Mouse (Mus musculus) heart, embryonic 13.5 days (tissue): ENCODE measurements around the gene Spata6. TPM values are rescaled to one million over a fixed set of nuclear protein-coding genes. Genes with fewer than 3 reads are reported as not detected.

Experiments used
- ATAC-seq: fragments of 200-750 bp; cut with Nextera tagmentation; 2 replicates; pipeline ENCODE4 v1.8.0; 2017; ENCODE audit warnings: moderate TSS enrichment; ENCODE audit not compliant: insufficient number of reproducible peaks, low FRiP score, low TSS enrichment; ENCODE audit errors: extremely low read depth
- H3K27ac ChIP-seq: fragments of 300-500 bp; sonication (generic); replicated peaks from 2 replicates; pipeline ENCODE4 v1.5.1; 2015; ENCODE audit warnings: moderate library complexity, mild to moderate bottlenecking, inconsistent platforms
- H3K27me3 ChIP-seq: fragments of 300-500 bp; sonication (generic); replicated peaks from 2 replicates; pipeline ENCODE4 v1.6.1; 2015; ENCODE audit warnings: mild to moderate bottlenecking, inconsistent platforms
- H3K36me3 ChIP-seq: fragments of 300-500 bp; sonication (generic); 2 replicates; pipeline ENCODE4 v1.6.1; 2015; ENCODE audit warnings: mild to moderate bottlenecking, inconsistent platforms
- H3K4me1 ChIP-seq: fragments of 300-500 bp; sonication (generic); 2 replicates; pipeline ENCODE4 v1.6.1; 2015; ENCODE audit warnings: inconsistent platforms
- H3K4me2 ChIP-seq: fragments of 300-500 bp; sonication (generic); 2 replicates; pipeline ENCODE4 v1.6.1; 2015; ENCODE audit warnings: inconsistent platforms, mild to moderate bottlenecking, moderate library complexity
- H3K4me3 ChIP-seq: fragments of 300-500 bp; sonication (generic); 2 replicates; pipeline ENCODE4 v1.5.1; 2015; ENCODE audit warnings: moderate library complexity, mild to moderate bottlenecking, inconsistent platforms
- H3K9ac ChIP-seq: fragments of 300-500 bp; sonication (generic); 2 replicates; pipeline ENCODE4 v1.6.1; 2015; ENCODE audit warnings: inconsistent platforms, mild to moderate bottlenecking, moderate library complexity
- H3K9me3 ChIP-seq: fragments of 300-500 bp; sonication (generic); 2 replicates; pipeline ENCODE4 v1.6.1; 2016; ENCODE audit warnings: inconsistent platforms
- WGBS: fragments of 180-500 bp; shearing (Covaris S2); methylation state at CpG from one replicate; pipeline ENCODE4 v1.1.7; 2015; ENCODE audit warnings: mixed read lengths; 5-methylcytosine and 5-hydroxymethylcytosine counted together
- polyA plus RNA-seq: library from polyadenylated mRNA; unstranded; fragments of >200 nt; fragmentation: Nextera tagmentation; extraction: Ambion mirVana; gene quantifications from 2 replicates; pipeline ENCODE4 v1.2.1, GENCODE M21; 2015

Gene Spata6
- polyA plus RNA-seq = 18.4 and 18.6 TPM in 2 replicates

DNA sequence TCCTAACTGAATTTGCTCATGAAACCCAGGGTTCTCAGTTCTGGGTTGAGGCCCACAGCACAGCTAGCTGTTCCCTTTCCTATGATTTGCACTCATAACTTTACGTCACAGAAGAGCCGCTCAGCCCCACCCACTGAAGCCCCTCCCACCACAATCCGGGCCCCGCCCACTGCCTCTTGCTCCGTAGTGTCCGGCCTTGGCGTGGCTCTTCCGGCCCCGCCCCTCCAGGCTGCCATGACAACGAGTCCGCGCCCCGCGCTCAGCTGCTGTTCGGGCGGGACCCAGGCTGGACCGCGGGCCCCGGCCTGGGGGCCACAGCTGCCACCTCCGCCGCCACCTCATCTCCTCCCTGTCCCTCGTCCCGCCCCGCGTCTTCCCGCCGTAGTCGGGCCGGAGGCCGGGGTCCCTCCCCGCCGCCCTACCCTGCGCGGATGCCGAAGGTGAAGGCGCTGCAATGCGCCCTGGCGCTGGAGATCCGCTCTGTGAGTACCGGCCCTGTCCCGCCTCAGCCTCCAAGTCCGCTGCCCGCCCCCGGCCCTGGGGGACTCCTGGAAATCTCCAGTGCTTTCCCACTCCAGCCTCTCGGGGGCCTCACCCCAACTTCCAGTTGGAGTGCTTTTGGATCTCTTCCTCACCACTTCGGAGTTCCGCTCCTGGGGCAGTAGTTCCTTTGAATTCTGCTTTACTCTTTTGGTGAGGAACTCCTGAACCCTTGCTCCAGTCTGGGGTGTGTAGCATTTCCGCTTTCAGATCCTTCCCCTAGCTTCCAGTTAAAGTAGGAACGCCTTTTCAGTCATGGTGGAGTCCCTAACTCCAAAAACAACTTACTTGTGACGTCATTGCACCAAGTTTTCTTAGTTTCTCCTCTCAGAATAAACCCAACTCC, at the start of gene Spata6:
TSS of gene Spata6 (plus strand) at position 209 of the 886 bp plus-strand sequence.
- under 1% methylated on average over 48 of the region's 50 CpGs for WGBS

GRCm38 (mm10) chr4:111670566-111671421, 49.0 kb upstream of the Spata6 start:
- no peaks in the 10 kb centered on the region for H3K36me3 ChIP-seq
- H3K27ac ChIP-seq = peak overlapping the region; percentile 34
- 0 out of 2 replicates have a peak overlapping the region, but pooled peaks have one; percentile 10 for H3K9ac ChIP-seq
- no peaks in the 10 kb centered on the region for H3K9me3 ChIP-seq
- no peak for ATAC-seq
- H3K4me1 ChIP-seq = peaks cover 19% of the 10 kb centered on the region
- no peaks in the 10 kb centered on the region for H3K27me3 ChIP-seq
- WGBS = 17% methylated on average over 12 of the region's 12 CpGs
- no peak overlapping the region for H3K4me3 ChIP-seq
- H3K4me2 ChIP-seq = peak overlapping the region; percentile 33

More for the DNA sequence above, at the start of gene Spata6:
- Histone ChIP-seq H3K36me3 (0 out of 2 replicates have a peak, but pooled peaks cover 3% of the 10 kb centered on the region), H3K9ac (peak within 1 kb of the TSS; percentile 90), H3K4me2 (peak within 1 kb of the TSS; percentile 83), H3K27ac (peak within 1 kb of the TSS; percentile 88), H3K9me3 (no peaks in the 10 kb centered on the region), H3K27me3 (no peaks in the 10 kb centered on the region), H3K4me3 (peak within 1 kb of the TSS; percentile 91), H3K4me1 (peaks cover 8% of the 10 kb centered on the region)
- ATAC-seq = peak; percentile 93

GRCm38 (mm10) chr4:111671440-111671839, 48.3 kb upstream of the Spata6 start:
- ATAC-seq = no peak
- WGBS = 34% methylated on average over 4 of the region's 4 CpGs
- H3K36me3 ChIP-seq = no peaks in the 10 kb centered on the region
- no peaks in the 10 kb centered on the region for H3K9me3 ChIP-seq
- H3K9ac ChIP-seq = 0 out of 2 replicates have a peak overlapping the region, but pooled peaks have one; percentile 10
- no peak overlapping the region for H3K4me3 ChIP-seq
- peak overlapping the region; percentile 33 for H3K4me2 ChIP-seq
- H3K4me1 ChIP-seq = peaks cover 19% of the 10 kb centered on the region
- no peaks in the 10 kb centered on the region for H3K27me3 ChIP-seq
- H3K27ac ChIP-seq = peak overlapping the region; percentile 34

DNA sequence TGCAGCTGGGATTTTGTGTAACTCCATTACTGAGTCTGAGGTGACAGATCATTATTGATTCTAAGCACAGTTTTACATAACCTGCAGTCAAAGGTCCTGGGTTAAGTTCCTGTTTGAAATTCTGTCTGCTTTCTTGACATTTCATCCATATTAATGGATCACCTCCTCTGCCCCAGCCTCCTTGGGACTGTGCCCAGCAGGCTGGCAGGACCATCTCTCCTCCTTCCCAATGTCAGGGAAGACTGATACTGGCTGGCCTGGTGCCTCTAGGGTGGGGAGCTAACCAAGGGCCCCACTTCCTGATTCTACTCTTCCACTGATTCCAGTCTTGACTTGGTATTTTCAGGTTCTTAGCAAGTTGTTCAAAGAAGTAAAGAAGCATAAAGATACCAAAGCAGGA, 45.9 kb upstream of the Spata6 start:
- Histone ChIP-seq H3K27me3 (no peaks in the 10 kb centered on the region), H3K9me3 (no peaks in the 10 kb centered on the region), H3K4me2 (no peak overlapping the region), H3K27ac (no peak overlapping the region), H3K4me3 (no peak overlapping the region), H3K9ac (no peak overlapping the region), H3K4me1 (peaks cover 19% of the 10 kb centered on the region), H3K36me3 (no peaks in the 10 kb centered on the region)
- no peak for ATAC-seq

DNA sequence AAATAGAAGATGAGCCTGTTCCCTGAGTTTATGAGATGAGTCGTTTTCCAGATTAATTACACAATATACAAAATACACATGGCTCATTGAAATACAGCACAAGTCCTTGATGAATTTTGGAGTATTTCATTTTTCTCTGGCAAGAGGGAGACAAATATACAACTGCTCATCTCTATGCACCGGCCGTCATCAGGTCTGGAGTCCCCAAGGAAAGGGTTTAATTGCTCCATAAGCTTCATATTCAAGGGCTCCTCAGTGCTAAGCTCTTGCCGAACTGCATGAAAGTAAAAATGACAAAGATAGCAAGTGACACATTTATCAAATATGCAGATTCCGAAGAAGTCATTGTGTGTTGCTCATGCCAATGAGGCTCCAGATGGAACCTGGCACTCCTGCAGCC, 37.9 kb upstream of the Spata6 start:
- Histone ChIP-seq H3K9me3 (no peaks in the 10 kb centered on the region), H3K4me3 (no peak overlapping the region), H3K4me1 (0 out of 2 replicates have a peak, but pooled peaks cover 3% of the 10 kb centered on the region), H3K9ac (no peak overlapping the region), H3K27me3 (no peaks in the 10 kb centered on the region), H3K27ac (no peak overlapping the region), H3K36me3 (no peaks in the 10 kb centered on the region), H3K4me2 (no peak overlapping the region)
- ATAC-seq = no peak
- WGBS = 77% methylated on average over 5 of the region's 5 CpGs

DNA sequence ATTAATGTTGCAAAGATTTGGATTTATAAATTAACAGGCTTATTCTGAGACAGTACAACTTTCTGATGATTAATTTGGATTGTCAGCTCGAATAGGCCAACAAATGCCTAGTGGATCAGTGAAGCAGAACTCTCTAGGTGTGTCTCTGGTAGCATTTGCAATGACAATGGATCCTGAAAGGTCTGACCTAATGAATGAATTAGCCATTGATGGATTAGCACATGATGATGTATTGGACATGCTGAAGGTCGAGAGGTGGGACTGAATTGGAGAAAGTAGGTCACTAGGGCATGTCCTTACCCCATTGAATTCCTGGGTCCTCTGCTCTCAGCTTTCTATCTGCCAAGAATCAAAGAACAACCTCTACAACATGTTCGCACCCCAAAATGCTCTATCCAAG, 37.0 kb upstream of the Spata6 start:
- ATAC-seq = no peak
- H3K4me3 ChIP-seq = no peak overlapping the region
- no peaks in the 10 kb centered on the region for H3K36me3 ChIP-seq
- H3K27me3 ChIP-seq = no peaks in the 10 kb centered on the region
- H3K9me3 ChIP-seq = no peaks in the 10 kb centered on the region
- WGBS = 69% methylated on average over 3 of the region's 3 CpGs
- H3K4me1 ChIP-seq = peaks cover 8% of the 10 kb centered on the region; the same call in 1 of the 2 replicates
- H3K9ac ChIP-seq = no peak overlapping the region
- H3K27ac ChIP-seq = no peak overlapping the region
- H3K4me2 ChIP-seq = no peak overlapping the region

DNA sequence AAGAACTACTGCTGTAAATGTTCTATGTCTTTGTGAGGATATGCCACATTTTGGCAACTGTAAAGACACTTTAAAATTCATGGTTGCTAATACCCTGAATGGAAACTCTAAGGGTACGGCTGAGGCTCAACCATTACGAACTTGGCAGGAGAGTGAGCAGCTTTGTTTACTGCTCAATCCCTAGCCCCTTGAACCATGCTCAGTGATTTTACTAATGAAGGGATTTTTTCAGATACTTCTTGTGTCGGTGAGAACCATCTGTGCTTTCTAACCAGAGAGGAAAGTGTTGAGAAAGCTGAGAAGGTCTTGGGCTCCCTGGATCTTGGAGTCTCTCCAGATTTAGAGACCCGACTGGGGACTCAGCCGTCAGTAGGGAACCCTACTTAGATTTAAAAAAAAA, 35.9 kb upstream of the Spata6 start:
- Histone ChIP-seq H3K4me1 (peaks cover 8% of the 10 kb centered on the region; the same call in 1 of the 2 replicates), H3K27me3 (no peaks in the 10 kb centered on the region), H3K4me3 (no peak overlapping the region), H3K9ac (no peak overlapping the region), H3K4me2 (no peak overlapping the region), H3K27ac (no peak overlapping the region), H3K36me3 (no peaks in the 10 kb centered on the region), H3K9me3 (no peaks in the 10 kb centered on the region)
- WGBS = 66% methylated on average over 5 of the region's 5 CpGs
- no peak for ATAC-seq

DNA sequence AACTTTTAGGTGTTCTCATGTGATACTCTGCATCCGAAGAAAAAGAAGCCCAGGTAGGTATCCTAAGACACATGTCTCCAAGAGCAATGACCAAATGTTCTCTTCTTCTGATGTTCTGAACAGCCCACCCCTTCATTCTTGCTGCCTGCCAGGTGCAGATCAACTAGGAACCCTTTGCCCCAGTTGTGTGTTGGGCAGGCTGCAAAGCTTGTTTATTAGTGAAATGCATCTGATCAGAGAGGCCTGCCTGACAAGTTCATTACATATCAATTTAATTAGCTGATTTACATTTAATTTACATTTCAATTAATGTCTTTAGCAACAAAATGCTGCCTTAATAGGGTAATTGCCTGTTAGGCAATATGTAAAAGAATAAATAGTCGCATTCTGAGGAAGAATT, 33.8 kb upstream of the Spata6 start:
- H3K36me3 ChIP-seq = no peaks in the 10 kb centered on the region
- H3K4me1 ChIP-seq = peaks cover 13% of the 10 kb centered on the region
- H3K9me3 ChIP-seq = no peaks in the 10 kb centered on the region
- H3K9ac ChIP-seq = no peak overlapping the region
- H3K27me3 ChIP-seq = no peaks in the 10 kb centered on the region
- ATAC-seq = no peak
- no peak overlapping the region for H3K4me2 ChIP-seq
- no peak overlapping the region for H3K4me3 ChIP-seq
- 79% methylated on average over 2 of the region's 2 CpGs for WGBS
- H3K27ac ChIP-seq = no peak overlapping the region

DNA sequence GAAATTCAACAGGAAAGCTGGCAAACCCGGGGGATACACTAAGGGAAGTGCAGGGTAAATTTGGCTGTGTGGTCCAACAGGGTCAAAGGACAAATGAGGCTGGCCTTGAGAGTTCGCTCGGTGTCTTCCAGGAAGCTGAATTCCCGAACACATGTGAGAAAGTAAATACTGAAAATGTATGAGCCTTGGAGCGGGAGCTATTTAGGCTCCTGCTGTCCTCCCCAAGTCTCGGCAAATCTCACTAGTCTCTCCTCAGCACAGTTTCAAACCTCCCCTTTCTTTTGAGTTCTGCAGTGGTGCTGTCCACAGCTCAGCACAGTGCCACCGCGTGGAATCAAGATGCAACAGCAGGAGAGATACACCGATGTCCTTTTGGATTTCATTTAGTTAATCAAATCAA, 32.8 kb upstream of the Spata6 start:
- H3K36me3 ChIP-seq = no peaks in the 10 kb centered on the region
- peak overlapping the region; percentile 65 for H3K9ac ChIP-seq
- H3K27ac ChIP-seq = no peak overlapping the region
- no peak for ATAC-seq
- peak overlapping the region; percentile 69 for H3K4me2 ChIP-seq
- peaks cover 22% of the 10 kb centered on the region for H3K4me1 ChIP-seq
- no peaks in the 10 kb centered on the region for H3K27me3 ChIP-seq
- H3K9me3 ChIP-seq = no peaks in the 10 kb centered on the region
- 6% methylated on average over 9 of the region's 9 CpGs for WGBS
- H3K4me3 ChIP-seq = peak overlapping the region; percentile 32

GRCm38 (mm10) chr4:111687613-111688012, 32.2 kb upstream of the Spata6 start:
- H3K36me3 ChIP-seq = no peaks in the 10 kb centered on the region
- 13% methylated on average over 6 of the region's 6 CpGs for WGBS
- peaks cover 22% of the 10 kb centered on the region for H3K4me1 ChIP-seq
- H3K9me3 ChIP-seq = no peaks in the 10 kb centered on the region
- no peak overlapping the region for H3K27ac ChIP-seq
- peak overlapping the region; percentile 32 for H3K4me3 ChIP-seq
- H3K9ac ChIP-seq = peak overlapping the region; percentile 67
- H3K4me2 ChIP-seq = peak overlapping the region; percentile 69
- no peak for ATAC-seq
- H3K27me3 ChIP-seq = no peaks in the 10 kb centered on the region

DNA sequence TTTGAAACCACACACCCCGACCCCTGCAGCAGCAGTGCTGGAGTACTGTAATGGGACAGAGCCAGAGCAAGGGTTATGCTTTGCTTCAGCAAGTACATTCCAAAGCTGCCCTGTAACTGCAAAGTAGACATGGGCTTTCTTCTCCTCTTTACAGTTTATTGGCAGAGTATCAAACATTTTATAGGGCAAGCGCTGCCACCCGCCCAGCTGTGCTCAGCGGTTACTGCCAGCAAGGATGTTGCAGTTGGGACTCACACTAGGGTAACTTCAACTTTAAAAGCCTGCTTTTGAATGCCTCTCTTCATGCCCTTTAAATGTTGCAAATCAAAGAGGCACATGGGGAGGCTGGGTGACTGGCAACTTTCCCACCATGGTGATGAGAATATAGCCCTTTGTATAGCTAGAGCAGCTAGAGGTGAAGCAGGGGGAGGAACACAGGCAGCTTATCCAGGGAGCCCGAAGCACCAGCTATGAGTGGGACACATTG, 28.7 kb upstream of the Spata6 start:
- Histone ChIP-seq H3K9me3 (no peaks in the 10 kb centered on the region), H3K4me3 (no peak overlapping the region), H3K4me2 (no peak overlapping the region), H3K27me3 (no peaks in the 10 kb centered on the region), H3K27ac (peak overlapping the region; percentile 44), H3K4me1 (peaks cover 22% of the 10 kb centered on the region), H3K9ac (no peak overlapping the region), H3K36me3 (no peaks in the 10 kb centered on the region)
- 46% methylated on average over 5 of the region's 5 CpGs for WGBS
- no peak for ATAC-seq
